Mouse (Mus musculus): ENCODE measurements around the gene Plcb3. TPM values are rescaled to one million over a fixed set of nuclear protein-coding genes. Genes with fewer than 3 reads are reported as not detected.
"Not testable (repeated sequence)": the region's sequence is repeated elsewhere in the genome, so short reads cannot be mapped to it uniquely, and the experiment has no call there.

Gene Plcb3
- polyA plus RNA-seq, 1 experiment from 2014 or later, result 44.8 TPM

GRCm38 (mm10) chr19:6919876-6920740, 56.2 kb downstream of the Plcb3 start:
- WGBS, result 31% methylated on average over 8 of the region's 8 CpGs
- peak; percentile 3; the same call in 1 of the 2 replicates for ATAC-seq (replicated peaks; ENCODE audit: low FRiP score)

GRCm38 (mm10) chr19:6919431-6919830, 56.8 kb downstream of the Plcb3 start:
- no peaks in the 10 kb centered on the region for H3K9me3 ChIP-seq (replicated peaks)
- H3K4me1 ChIP-seq, result peaks cover 28% of the 10 kb centered on the region
- H3K36me3 ChIP-seq, result peaks cover 7% of the 10 kb centered on the region; the same call in 1 of the 2 replicates
- H3K9ac ChIP-seq, result 0 out of 2 replicates have a peak overlapping the region, but pooled peaks have one; percentile 75
- no peak overlapping the region for H3K4me3 ChIP-seq (replicated peaks)
- 0 out of 2 replicates have a peak overlapping the region, but pooled peaks have one; percentile 27 for H3K27ac ChIP-seq
- H3K27me3 ChIP-seq, result peaks cover 19% of the 10 kb centered on the region
- peak overlapping the region; percentile 93; the same call in 1 of the 2 replicates for H3K4me2 ChIP-seq
- ATAC-seq (replicated peaks; ENCODE audit: low FRiP score), result no peak

More at GRCm38 (mm10) chr19:6919876-6920740, 56.2 kb downstream of the Plcb3 start:
- peak overlapping the region; percentile 93 for H3K4me2 ChIP-seq
- peaks cover 26% of the 10 kb centered on the region for H3K27me3 ChIP-seq
- no peaks in the 10 kb centered on the region for H3K9me3 ChIP-seq (replicated peaks)
- H3K4me3 ChIP-seq (replicated peaks), result peak overlapping the region; percentile 85
- peaks cover 34% of the 10 kb centered on the region for H3K4me1 ChIP-seq
- H3K27ac ChIP-seq, result peak overlapping the region; percentile 91
- peaks cover 6% of the 10 kb centered on the region; the same call in 1 of the 2 replicates for H3K36me3 ChIP-seq
- peak overlapping the region; percentile 75; the same call in 1 of the 2 replicates for H3K9ac ChIP-seq

GRCm38 (mm10) chr19:6918321-6918720, 57.9 kb downstream of the Plcb3 start:
- Histone ChIP-seq H3K27me3 (peaks cover 8% of the 10 kb centered on the region), H3K9me3 (replicated peaks) (no peaks in the 10 kb centered on the region), H3K9ac (no peak overlapping the region), H3K36me3 (peaks cover 19% of the 10 kb centered on the region), H3K4me3 (replicated peaks) (no peak overlapping the region), H3K27ac (no peak overlapping the region), H3K4me2 (no peak overlapping the region), H3K4me1 (peaks cover 28% of the 10 kb centered on the region)
- no peak for ATAC-seq (replicated peaks; ENCODE audit: low FRiP score)
- 88% methylated on average over 4 of the region's 4 CpGs for WGBS

- Histone ChIP-seq H3K4me3 (replicated peaks) (no peak overlapping the region), H3K27me3 (no peaks in the 10 kb centered on the region), H3K4me2 (no peak overlapping the region), H3K36me3 (peaks cover 37% of the 10 kb centered on the region), H3K9me3 (replicated peaks) (no peaks in the 10 kb centered on the region), H3K27ac (no peak overlapping the region), H3K9ac (no peak overlapping the region), H3K4me1 (peaks cover 22% of the 10 kb centered on the region)
- WGBS, result 70% methylated on average over 4 of the region's 4 CpGs
- ATAC-seq (replicated peaks; ENCODE audit: low FRiP score), result no peak
These were observed 59.8 kb downstream of the Plcb3 start for GRCm38 (mm10) chr19:6916496-6916895.

- no peak overlapping the region for H3K27ac ChIP-seq
- H3K4me1 ChIP-seq, result peaks cover 21% of the 10 kb centered on the region
- H3K9ac ChIP-seq, result no peak overlapping the region
- no peaks in the 10 kb centered on the region for H3K27me3 ChIP-seq
- H3K4me3 ChIP-seq (replicated peaks), result no peak overlapping the region
- peaks cover 43% of the 10 kb centered on the region for H3K36me3 ChIP-seq
- no peak for ATAC-seq (replicated peaks; ENCODE audit: low FRiP score)
- no peaks in the 10 kb centered on the region for H3K9me3 ChIP-seq (replicated peaks)
- 83% methylated on average over 4 of the region's 4 CpGs for WGBS
- no peak overlapping the region for H3K4me2 ChIP-seq
These were observed 61.0 kb downstream of the Plcb3 start for GRCm38 (mm10) chr19:6915276-6915675.

GRCm38 (mm10) chr19:6914540-6914939, 61.7 kb downstream of the Plcb3 start:
- 91% methylated on average over 9 of the region's 9 CpGs for WGBS
- no peak for ATAC-seq (replicated peaks; ENCODE audit: low FRiP score)
- H3K9ac ChIP-seq, result no peak overlapping the region
- H3K36me3 ChIP-seq, result peaks cover 43% of the 10 kb centered on the region
- no peaks in the 10 kb centered on the region for H3K27me3 ChIP-seq
- H3K4me2 ChIP-seq, result no peak overlapping the region
- H3K27ac ChIP-seq, result no peak overlapping the region
- peaks cover 14% of the 10 kb centered on the region for H3K4me1 ChIP-seq
- no peaks in the 10 kb centered on the region for H3K9me3 ChIP-seq (replicated peaks)
- H3K4me3 ChIP-seq (replicated peaks), result no peak overlapping the region

- Histone ChIP-seq H3K27ac (peak overlapping the region; percentile 41; the same call in 1 of the 2 replicates), H3K9ac (no peak overlapping the region), H3K4me1 (peaks cover 13% of the 10 kb centered on the region), H3K4me2 (no peak overlapping the region), H3K36me3 (peaks cover 43% of the 10 kb centered on the region), H3K27me3 (no peaks in the 10 kb centered on the region), H3K4me3 (replicated peaks) (no peak overlapping the region), H3K9me3 (replicated peaks) (no peaks in the 10 kb centered on the region)
- WGBS, result 78% methylated on average over 11 of the region's 11 CpGs
- no peak for ATAC-seq (replicated peaks; ENCODE audit: low FRiP score)
These were observed 62.3 kb downstream of the Plcb3 start for GRCm38 (mm10) chr19:6913991-6914390.

GRCm38 (mm10) chr19:6913036-6913435, 63.2 kb downstream of the Plcb3 start:
- no peak for ATAC-seq (replicated peaks; ENCODE audit: low FRiP score)
- no peaks in the 10 kb centered on the region for H3K9me3 ChIP-seq (replicated peaks)
- no peaks in the 10 kb centered on the region for H3K27me3 ChIP-seq
- H3K36me3 ChIP-seq, result peaks cover 37% of the 10 kb centered on the region
- no peak overlapping the region for H3K4me3 ChIP-seq (replicated peaks)
- WGBS, result 87% methylated on average over 6 of the region's 6 CpGs
- H3K4me2 ChIP-seq, result no peak overlapping the region
- H3K4me1 ChIP-seq, result peaks cover 23% of the 10 kb centered on the region
- H3K9ac ChIP-seq, result no peak overlapping the region
- H3K27ac ChIP-seq, result no peak overlapping the region

GRCm38 (mm10) chr19:6912205-6912970, 63.9 kb downstream of the Plcb3 start:
- no peak overlapping the region for H3K27ac ChIP-seq
- H3K27me3 ChIP-seq, result no peaks in the 10 kb centered on the region
- H3K9ac ChIP-seq, result no peak overlapping the region
- H3K36me3 ChIP-seq, result peaks cover 38% of the 10 kb centered on the region
- H3K4me1 ChIP-seq, result peaks cover 29% of the 10 kb centered on the region
- no peak for ATAC-seq (replicated peaks; ENCODE audit: low FRiP score)
- no peaks in the 10 kb centered on the region for H3K9me3 ChIP-seq (replicated peaks)
- H3K4me2 ChIP-seq, result no peak overlapping the region
- 90% methylated on average over 15 of the region's 15 CpGs for WGBS
- no peak overlapping the region for H3K4me3 ChIP-seq (replicated peaks)

GRCm38 (mm10) chr19:6911101-6912074, 64.9 kb downstream of the Plcb3 start:
- 82% methylated on average over 19 of the region's 19 CpGs for WGBS
- Histone ChIP-seq H3K27ac (no peak overlapping the region), H3K9ac (0 out of 2 replicates have a peak overlapping the region, but pooled peaks have one; percentile 31)

GRCm38 (mm10) chr19:6910306-6910705, 66.0 kb downstream of the Plcb3 start:
- peaks cover 58% of the 10 kb centered on the region for H3K36me3 ChIP-seq
- peak; percentile 55; the same call in 1 of the 2 replicates for ATAC-seq (replicated peaks; ENCODE audit: low FRiP score)
- H3K4me3 ChIP-seq (replicated peaks), result peak overlapping the region; percentile 70
- peak overlapping the region; percentile 99 for H3K27ac ChIP-seq
- H3K9ac ChIP-seq, result peak overlapping the region; percentile 71
- not testable (repeated sequence) for H3K9me3 ChIP-seq (replicated peaks); H3K27me3 ChIP-seq
- H3K4me2 ChIP-seq, result peak overlapping the region; percentile 90
- peaks cover 34% of the 10 kb centered on the region for H3K4me1 ChIP-seq
- WGBS, result under 1% methylated on average over 29 of the region's 30 CpGs

More at GRCm38 (mm10) chr19:6911101-6912074, 64.9 kb downstream of the Plcb3 start:
- no peaks in the 10 kb centered on the region for H3K27me3 ChIP-seq
- no peaks in the 10 kb centered on the region for H3K9me3 ChIP-seq (replicated peaks)
- peak overlapping the region; percentile 90 for H3K4me2 ChIP-seq
- peaks cover 34% of the 10 kb centered on the region for H3K4me1 ChIP-seq
- peaks cover 48% of the 10 kb centered on the region for H3K36me3 ChIP-seq
- no peak for ATAC-seq (replicated peaks; ENCODE audit: low FRiP score)
- peak overlapping the region; percentile 70 for H3K4me3 ChIP-seq (replicated peaks)

All from kidney, embryonic 15.5 days (tissue).